Mouse (Mus musculus): ENCODE measurements at regions not wholly inside any gene's neighbourhood (a gene's known extent, or its start where the extent isn't known, plus 50 kb on each side); places are given as distances from the start of the nearest gene placed in this dataset.

DNA sequence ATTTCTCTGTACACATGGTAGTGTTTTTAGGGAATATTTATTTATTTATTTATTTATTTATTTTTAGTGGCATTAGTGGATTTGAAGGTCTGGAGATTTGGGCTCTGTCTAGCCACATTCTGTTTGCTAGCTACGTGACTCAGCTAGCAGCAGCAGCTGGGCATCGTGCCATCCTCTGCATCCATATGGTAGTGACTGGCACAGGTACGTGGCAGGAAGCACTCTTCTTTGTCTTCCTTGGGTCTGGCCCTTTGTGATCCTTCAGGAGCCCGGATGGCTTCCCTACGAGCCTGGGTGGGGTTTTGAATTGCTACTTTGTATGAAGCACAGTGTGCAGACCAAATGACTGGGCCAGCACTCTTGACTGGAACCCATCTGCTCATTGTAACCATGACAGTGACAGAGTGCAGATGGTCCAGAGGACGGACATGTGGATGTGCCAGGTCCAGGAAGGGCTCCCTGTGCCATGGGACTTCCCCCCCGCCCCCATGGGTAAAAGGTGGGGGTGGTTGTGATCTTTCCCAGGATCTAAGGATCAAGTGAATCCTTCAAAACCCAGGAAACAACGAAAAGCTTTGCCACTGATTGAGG is 66.2 kb upstream of the Igfbp7 start:
- TF ChIP-seq CTCF (IDR thresholded peaks at IDR 0.05; ENCODE audit: borderline replicate concordance, insufficient read depth, low read depth, low read length) (no peak), POLR2A (IDR thresholded peaks at IDR 0.05; ENCODE audit: borderline replicate concordance, insufficient read depth, low read length) (no peak)

Measured in cerebellum, adult 2 months (tissue).